Mouse (Mus musculus) 3134 (cell line): ENCODE measurements around the gene Tomm34.
A peak's percentile ranks its signal among the peaks of the same experiment; 100 is the strongest.

Source experiments
- DNase-seq: peaks from one replicate; pipeline ENCODE4 v3.0.0-alpha.2; 2011; ENCODE audit warnings: low spot score; ENCODE audit not compliant: insufficient read length; ENCODE audit errors: extremely low read depth

Gene Tomm34

DNA sequence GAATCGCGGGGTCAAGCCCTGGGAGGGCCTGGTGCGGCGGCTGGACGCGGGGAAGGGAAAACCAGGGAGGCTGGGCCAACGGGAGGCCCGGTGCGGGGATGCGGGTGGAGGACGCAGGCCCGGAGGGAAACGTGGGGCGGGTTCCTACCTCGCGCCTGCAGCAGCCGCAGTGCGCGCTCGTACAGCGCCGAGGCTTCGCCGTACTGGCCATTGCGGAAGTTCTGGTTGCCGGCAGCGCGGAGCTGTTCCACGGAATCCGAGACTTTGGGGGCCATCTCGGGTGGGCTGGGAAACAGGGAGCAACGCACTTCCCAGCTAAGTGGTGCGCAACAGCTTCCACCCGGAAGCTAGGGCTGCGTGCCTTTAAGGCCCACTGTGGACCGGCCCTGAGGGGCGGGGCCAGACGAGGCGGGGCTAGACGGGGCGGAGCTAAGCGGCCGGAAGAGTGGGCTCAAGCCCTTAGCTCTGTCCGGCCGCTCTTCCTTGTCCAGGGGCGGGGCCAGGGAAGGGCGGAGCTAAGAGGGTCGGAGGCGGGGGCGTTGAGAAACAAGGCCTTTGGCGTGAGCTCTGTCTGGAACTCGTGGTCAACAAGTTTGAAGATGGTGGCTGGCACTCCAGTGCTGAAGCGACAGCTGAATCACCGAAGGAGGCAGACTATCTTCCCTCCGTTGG, at the start of gene Tomm34:
Tomm34 (minus strand) TSS at position 405 of the 672 bp plus-strand sequence.
- DNase-seq, result peak; percentile 100

DNA sequence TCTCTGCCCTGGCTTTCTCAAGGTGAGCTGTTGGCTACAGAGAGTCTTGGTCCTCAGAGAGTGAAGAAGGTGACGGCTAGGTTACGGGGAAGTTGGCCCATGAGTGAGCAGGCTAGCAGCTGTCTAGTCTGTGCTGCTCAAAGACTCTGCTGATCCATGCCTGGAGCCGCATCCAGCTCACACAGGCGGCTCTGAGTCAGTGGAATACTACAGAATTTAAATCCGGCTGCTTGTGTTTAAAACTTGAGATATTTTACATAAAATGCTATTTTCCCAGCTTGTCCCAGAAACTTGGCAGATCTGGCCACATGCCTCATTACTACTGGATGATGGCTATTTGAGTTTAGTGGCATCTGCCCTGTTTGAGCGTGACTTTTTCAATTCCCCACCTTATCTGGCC, 48.5 kb upstream of the Tomm34 start:
- no peak for DNase-seq

DNA sequence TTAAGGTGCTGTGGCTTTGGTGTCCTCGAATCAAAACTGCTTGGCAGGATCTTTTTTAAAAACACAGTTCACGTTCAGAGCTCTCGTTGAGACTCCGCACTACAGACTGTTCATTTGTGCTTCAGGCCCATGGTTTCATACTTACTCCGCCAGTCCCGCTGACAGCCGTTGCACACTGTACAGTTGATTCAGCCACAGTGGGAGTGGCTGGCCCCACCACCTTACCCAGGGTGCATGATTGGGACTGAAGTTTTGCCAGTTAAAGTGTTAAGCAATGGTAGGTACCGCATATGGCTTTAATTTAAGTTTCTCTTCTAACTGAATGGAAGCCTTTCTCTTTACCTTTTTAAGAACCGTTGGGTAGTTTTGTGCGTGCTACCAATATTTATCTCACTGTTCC, 44.6 kb upstream of the Tomm34 start:
- DNase-seq, result no peak

DNA sequence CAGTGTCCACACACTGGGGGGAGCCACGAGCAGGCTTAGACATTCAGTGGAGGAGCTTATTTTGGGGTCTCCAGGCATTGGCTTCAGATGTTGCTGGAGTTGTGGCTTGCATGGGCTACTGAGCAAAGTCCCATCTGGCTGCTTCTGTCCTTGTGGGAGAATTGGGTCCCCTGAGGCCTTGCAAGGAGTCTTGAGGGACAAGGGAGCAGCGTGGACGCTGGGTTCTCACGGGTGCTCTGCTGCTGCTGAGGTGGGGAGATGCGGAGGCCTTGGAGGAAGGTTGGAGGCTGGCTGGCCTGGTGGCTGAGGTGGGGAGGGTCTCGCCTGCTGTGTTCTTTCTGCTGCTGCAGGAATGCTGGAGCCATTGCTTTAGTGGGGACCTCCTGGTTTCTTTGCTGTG, 43.1 kb upstream of the Tomm34 start:
- no peak for DNase-seq

DNA sequence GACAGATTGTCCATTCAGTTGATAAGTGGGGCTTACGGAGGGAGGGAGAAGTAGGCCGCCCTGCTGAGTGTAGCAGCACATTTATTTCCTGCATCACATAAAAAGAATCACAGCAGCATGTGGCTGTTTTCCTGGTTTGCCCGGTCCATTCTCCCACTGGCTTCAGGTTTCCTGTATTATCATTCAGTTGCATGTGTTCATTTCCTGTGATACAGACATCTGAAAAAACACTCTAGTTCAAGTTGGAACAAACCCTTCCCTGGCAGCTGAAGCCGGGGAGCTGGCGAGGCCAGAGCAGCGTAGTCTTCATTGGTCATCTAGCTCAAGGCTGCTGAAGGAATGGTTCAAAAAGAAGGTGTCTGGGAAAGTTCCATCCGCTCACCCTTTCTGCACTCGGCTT, 40.6 kb upstream of the Tomm34 start:
- DNase-seq, result no peak

DNA sequence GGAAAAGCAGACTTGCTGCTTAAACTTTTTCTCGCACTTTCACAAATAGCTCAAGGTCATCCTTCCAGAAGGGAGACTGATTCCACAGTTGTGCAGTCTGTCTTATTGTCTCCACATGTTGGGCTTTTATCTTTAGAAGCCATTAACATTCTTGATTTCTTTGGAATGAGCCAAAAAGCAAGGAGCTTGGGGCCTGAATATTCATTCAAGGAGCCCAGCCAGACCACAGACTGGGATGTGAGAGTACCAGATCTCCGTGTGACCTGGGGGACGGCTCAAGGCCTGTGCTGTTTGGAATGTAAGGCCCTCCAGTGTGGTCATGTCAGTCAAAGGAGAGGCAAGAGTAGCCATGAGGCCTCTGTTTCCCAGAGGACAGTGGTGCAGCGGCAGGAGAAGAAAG, 37.5 kb upstream of the Tomm34 start:
- no peak for DNase-seq

DNA sequence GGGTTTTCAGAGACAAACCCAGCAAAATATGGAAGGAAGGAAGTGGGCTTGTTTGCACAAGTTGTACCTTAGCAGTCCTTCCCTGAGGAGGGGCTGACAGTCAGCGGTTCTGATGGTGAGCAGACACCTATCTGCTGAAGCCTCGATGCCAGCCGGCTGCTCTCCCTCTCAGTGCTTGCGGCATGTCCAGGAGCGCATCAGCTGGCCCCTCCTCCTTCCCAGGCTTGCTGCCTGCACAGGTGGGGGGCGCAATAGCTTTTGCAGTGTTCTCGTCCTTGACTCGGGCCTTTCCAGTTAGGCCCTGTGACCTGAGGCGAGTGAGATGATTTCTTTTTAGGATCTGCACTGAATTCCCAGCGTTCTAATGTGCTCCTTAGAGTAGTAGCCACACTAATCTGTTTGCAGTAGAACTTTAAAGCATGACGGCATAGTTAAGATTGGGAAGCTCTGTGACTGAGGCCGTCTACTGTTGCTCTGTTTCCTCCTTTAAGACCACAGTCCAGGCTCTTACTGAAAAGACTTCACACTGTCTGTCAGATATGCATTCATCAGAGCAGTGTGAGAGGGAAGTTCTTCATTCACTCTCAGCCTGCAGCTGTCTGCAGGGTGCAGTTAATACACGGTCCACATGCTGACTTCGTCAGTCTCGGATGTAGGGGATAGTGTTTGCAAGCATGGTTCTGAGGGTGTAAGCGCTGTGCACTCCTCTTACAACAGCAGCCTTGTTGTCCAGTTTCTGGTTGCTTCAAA, 36.3 kb upstream of the Tomm34 start:
- no peak for DNase-seq

DNA sequence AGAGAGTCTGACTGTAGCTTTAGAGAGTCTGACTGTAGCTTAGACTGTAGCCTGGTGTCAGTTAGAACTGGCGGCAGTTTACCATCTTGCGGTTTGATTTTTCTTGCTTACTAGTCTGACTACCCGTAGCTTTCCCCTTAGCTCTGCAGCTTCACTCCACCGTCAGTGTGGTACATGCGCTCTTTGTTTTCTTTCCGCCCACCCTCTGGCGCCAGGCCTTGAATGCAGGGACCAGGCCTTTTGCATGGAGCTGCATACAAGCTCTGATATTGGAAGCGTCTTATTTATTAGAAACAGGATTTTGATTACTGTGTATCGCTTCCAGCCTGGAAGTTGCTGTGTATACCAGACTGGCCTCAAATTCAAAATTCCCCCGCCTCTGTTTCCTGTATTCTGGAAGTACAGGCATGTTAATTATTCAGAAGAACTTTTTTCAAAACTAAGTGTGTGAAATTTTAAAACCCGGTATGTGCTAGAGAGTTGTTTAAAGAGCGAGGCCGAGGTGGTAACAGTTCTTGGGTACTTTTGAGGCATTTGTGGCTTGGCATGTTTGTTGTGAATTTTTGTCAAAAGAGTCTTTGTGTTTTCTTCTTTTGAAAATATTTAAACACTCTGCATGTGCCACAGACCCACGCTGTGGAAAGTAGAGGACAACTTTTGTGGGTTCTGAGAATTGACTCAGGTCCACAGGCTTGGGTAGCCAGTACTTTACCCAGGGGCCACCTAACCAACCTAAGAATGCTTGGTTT, 35.5 kb upstream of the Tomm34 start:
- no peak for DNase-seq

DNA sequence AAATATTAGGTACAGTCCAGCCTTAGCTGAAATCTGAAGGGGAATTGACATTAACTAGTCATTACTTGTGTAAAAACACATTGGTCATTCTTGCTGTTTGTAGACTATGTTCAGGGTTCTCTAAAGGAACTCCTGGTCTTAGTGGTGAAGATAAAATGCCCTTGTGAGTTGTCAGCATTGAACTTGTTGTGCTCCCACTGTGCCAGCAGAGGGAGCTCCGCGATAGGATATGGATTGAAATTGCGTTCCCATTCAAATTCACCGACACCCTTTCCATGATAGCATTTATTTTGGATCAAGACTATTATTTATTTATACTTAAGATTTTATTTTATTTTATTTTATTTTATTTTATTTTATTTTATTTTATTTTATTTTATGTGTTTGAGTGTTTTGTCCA, 32.5 kb upstream of the Tomm34 start:
- DNase-seq, result no peak

DNA sequence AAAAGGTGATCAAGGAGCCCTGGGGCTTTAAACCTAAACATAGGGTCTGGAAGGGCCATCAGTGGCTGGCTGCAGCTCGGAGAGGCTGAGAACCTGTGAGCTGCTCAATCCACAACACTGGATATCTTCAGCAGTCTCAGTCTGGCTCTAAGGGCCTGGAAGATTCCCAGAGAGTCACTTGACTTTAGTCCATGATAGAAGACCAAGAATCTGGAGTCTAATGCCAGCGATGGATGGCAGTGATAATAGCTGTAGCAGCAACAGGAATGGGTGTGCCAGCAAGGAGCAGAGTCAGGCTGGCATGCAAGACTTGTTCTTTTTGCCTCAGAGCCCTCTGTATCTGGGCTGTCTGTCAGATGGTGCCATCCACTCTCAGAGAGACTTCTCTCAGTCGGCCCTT, 31.4 kb upstream of the Tomm34 start:
- no peak for DNase-seq

DNA sequence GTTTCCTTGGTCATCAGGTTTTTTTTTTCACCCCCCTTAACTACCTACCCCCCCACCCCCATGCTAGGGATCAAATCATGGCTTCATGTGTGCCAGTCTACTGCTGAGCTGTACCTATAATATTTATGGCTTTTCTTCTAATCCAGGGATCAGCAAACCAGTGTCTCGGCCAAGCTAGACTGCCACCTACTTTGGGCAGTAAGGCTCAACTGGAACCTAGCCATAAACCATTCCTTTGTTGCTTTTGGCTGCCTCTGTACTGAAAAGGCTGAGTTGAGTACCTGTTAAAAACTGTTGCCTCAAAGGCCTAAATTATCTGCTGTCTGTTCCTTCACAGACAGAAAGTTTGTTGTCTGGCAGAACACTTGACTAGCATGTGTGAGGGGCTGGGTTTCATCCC, 31.0 kb upstream of the Tomm34 start:
- DNase-seq, result no peak

DNA sequence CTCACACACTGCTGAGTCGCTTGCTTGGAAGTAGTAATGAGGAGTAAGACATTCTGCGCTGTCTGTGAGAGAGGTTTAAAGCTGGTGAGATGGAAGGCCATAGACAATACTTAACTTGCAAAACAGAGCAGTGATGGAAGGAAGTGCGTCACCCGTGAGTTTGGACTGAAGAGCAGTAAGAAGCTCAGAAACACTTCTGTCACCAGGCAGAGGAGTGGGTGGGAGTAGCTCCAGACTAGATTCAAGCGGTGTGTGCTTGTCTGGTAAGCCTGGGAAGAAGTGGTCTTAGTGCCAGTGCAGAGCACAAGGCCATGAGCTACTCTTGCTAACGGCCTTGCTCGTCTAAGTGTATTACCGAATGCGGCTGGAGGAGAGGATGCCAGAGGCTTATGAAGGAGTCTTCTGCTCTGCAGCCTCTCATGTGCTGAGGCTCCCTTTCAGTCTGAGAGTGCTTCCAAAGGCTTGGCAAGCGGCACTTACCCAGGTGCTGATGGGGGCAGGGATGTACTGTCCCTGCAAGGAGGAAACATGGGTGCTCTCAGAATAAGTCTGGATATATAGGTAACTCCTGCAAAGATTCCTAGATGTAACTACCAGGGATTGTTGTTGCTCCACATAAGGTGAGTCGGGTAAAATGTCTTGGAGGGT, 27.8 kb upstream of the Tomm34 start:
- DNase-seq, result no peak

DNA sequence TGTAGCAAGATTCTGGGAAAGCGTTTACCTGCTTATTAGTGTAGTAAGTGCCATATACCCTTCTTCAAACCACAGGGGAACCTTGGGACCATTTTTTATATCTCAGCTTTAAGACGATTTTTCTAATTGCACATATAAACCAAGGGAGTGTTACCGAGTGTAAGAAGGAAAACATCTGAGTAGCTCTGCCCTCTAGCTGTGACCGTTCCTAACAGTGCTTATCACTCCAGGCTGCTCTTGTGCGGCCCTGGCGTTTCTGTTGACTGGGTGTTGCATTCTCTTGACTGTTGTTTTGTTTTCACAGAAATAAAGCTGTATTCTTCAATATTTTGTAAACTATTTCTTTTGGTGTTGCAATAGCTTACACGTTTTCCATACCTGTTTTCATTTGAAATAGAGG, 23.2 kb upstream of the Tomm34 start:
- DNase-seq, result no peak

DNA sequence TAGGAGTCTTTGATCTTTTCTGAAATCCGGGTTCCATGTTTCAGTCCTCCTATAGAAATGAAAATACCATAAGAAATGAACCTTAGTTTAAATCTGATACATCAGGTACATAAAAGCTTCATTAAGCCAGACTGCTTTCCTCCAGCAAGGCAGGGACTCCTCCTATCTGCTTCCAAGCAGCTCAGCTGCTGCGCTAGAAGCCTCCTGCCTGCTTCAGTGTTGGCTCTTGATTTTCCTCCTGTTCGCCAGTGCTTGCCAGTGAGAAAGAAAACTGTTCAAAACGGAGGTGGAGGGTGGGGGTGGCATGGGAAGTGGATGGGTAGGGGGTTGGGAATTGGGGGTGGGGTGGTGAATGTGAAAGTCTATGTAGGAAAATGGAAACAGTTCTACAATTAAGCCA, 18.5 kb upstream of the Tomm34 start:
- DNase-seq, result no peak

DNA sequence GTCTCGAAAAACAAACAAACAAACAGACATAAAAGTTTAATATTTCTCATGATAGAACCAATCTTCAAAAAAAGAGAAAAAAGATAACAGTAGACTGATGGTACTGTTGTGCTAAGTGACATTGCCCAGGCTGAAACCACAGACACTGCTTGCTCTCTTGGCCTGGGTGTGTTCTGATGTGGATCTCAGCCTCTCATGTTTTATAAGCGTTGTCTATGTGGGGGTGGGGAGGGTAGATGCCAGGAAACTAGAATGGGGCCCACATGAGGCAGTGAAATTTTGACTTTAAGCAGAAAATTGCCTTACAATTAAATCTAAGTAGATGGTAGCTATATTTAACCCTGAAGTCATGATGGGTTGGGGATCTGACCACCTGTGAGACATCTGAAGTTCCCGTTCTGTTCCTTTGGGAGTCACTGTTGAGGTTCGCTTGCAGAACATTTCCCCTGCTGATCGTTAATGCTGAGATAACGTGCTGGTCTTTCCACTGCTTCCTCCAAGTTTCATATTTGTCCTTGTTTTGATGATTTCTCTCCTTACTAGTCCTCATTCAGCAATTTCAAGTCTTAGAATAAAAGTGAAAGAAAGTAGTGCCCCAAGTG, 16.5 kb upstream of the Tomm34 start:
- no peak for DNase-seq

DNA sequence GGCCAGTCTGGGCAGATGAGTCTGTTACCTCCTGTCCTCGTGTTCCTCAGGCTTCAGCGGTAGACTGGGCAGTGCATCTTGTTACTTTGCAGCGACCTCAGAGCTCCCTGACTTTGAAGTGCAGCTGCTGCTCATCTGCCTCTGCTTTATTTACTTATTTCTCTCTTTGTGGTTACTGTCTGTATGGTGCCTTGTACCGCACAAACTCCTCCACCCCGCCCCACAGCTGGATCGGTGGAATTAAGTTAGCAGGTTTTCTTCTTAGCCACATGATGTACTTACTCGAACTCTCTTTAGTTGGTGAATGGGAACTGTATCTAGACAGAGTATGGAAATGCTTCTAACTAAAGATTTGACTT, 13.4 kb upstream of the Tomm34 start:
- DNase-seq, result no peak

DNA sequence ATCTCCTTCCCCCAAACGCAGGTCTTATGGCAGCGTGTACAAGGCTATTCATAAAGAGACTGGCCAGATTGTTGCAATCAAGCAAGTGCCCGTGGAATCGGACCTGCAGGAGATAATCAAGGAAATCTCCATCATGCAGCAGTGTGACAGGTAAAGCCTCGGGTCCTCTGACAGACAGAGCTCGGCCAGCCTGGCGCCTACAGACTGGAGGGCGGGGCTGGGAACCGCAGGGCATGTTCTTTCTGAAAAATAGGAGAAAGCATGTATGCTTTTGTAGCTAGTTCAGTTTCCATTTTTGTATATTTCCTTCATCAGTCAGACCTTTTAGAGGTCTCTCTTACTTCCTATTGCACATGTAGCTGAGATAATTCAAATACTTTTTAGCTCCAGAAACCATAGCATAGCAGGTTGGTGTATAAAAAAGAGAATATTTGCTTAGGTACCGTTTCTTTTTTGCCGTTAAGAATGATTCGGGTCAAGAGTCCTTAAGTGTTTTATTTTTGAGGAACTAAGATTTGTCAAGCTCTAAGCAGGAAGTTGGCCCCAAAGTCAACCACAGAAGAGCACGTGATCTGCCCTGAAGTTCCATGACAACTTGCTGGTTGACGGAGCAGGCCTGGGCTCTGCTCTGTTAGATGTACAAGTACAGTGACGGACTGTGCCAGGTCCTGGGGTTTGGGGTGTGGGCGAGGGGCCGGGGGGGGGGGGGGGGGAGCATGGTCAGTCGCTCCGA, 12.8 kb upstream of the Tomm34 start:
- no peak for DNase-seq

DNA sequence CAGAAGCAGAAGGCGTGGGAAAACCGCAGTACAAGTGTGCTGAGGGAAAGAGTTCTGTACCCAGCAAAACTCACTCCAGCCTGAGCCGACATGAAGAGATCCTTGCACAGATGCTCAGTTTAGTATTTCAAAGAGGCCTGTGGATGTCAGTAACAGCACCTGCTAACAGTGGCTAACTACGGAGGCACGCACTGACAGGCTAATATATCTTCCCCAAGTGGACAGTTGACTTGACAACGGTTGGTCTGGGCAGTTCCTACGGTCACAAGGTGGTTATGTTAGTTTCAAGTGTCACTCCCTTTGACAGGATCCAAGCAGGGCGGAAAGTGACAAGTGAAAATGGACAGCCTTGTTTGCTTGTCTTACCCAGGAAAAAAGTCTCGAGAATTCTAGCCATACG, 11.2 kb upstream of the Tomm34 start:
- DNase-seq, result no peak

DNA sequence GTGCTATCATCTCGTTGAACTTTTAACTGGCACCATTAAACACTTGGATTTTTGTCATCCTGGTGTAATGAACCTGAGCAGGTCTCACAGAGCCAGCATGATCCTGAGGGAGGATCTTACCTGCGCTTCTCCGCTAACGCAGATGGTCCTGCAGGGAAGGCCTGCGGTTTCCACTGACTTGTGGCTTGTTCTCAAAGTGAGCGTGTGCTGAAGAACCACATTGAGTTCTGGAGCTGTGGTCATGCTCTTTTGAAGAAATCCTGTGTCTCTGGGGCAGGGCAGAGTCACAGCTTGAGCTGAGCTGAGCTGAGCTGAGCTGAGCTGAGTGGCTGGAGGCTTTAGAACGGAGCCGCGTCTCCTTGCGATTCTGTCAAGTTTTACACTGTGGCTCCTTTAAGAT, 10.6 kb upstream of the Tomm34 start:
- no peak for DNase-seq

DNA sequence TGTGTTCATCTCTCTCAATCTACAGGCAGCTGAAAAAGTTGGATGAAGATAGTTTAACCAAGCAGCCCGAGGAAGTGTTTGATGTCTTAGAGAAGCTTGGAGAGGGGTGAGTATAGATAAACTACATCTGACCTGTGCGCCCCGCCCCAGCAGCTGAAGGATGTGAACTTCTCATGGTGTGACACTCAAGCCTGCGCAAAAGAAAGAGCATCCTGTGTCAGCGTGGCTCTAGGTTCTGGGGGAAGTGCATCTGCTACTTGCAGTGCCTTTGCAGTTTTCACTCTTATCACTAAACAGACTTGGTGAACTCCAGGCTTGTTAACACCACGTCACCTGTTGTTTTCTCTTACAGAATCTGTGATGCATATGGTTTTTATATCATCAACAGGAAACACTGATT, 8.5 kb upstream of the Tomm34 start:
- no peak for DNase-seq
